Comparison of ENCODE assay signal across 24 mouse cellular contexts in genomic region chr10:123341280-123341679, GRCm38 (mm10).
"Had no signal": no experiment of that assay in that cellular context is flagged by ENCODE, and none has a peak within 500 bp of the region (broad histone marks: within the 10 kb centered on the region; RNA-seq: fewer than 3 reads in every experiment).

No protein-coding gene starts in this region.

- H3K4me2 ChIP-seq: limb, embryonic 13.5 days; liver, embryonic 12.5 days; liver, embryonic 15.5 days; lung, embryonic 15.5 days; neural tube, embryonic 12.5 days; neural tube, embryonic 15.5 days had no signal

- H3K9ac ChIP-seq: limb, embryonic 13.5 days; liver, embryonic 12.5 days; liver, embryonic 15.5 days; lung, embryonic 15.5 days; neural tube, embryonic 12.5 days; neural tube, embryonic 15.5 days had no signal

- H3K27me3 ChIP-seq: limb, embryonic 13.5 days; liver, embryonic 12.5 days; liver, embryonic 15.5 days; lung, embryonic 15.5 days; megakaryocyte, embryonic 14.5 days; neural tube, embryonic 12.5 days; neural tube, embryonic 15.5 days had no signal

- ATAC-seq: liver, embryonic 12.5 days had no signal

- H3K36me3 ChIP-seq: limb, embryonic 10.5 days; limb, embryonic 13.5 days; liver, embryonic 12.5 days; liver, embryonic 15.5 days; lung, embryonic 15.5 days; midbrain, embryonic 10.5 days; neural tube, embryonic 12.5 days; neural tube, embryonic 15.5 days had no signal

- H3K4me3 ChIP-seq: limb, embryonic 10.5 days; limb, embryonic 13.5 days; liver, embryonic 12.5 days; liver, embryonic 15.5 days; lung, embryonic 15.5 days; megakaryocyte, embryonic 14.5 days; midbrain, embryonic 10.5 days; neural tube, embryonic 12.5 days; neural tube, embryonic 15.5 days had no signal

- DNase-seq: kidney, adult 18-20 months; kidney, postnatal 25 days; layer of hippocampus, adult 9-11 months; liver; lung, adult 18-20 months; lung, postnatal 10 days; lung, postnatal 36 days; midbrain, embryonic 14.5 days; right cerebral cortex, postnatal 14 days; right cerebral cortex, postnatal 4 days; thymus, adult 2 months; thymus, postnatal 14 days; thymus, postnatal 4 days had no signal

- H3K4me1 ChIP-seq: limb, embryonic 10.5 days; limb, embryonic 13.5 days; liver, embryonic 12.5 days; liver, embryonic 15.5 days; lung, embryonic 15.5 days; megakaryocyte, embryonic 14.5 days; midbrain, embryonic 10.5 days; neural tube, embryonic 12.5 days; neural tube, embryonic 15.5 days had no signal

- H3K9me3 ChIP-seq: limb, embryonic 10.5 days; limb, embryonic 13.5 days; liver, embryonic 12.5 days; liver, embryonic 15.5 days; lung, embryonic 15.5 days; megakaryocyte, embryonic 14.5 days; midbrain, embryonic 10.5 days; neural tube, embryonic 12.5 days; neural tube, embryonic 15.5 days had no signal

- H3K27ac ChIP-seq: kidney, postnatal 0 days; limb, embryonic 10.5 days; limb, embryonic 13.5 days; liver, embryonic 12.5 days; liver, embryonic 15.5 days; lung, embryonic 15.5 days; midbrain, embryonic 10.5 days; neural tube, embryonic 12.5 days; neural tube, embryonic 15.5 days; stomach, postnatal 0 days had no signal
